Mouse (Mus musculus) E14TG2a.4 (cell line): ENCODE measurements around the gene Atp8a1.

Experiments used
- CTCF ChIP-seq: conservative IDR thresholded peaks from 2 replicates; pipeline ENCODE4 v1.5.1; 2014; ENCODE audit warnings: low read length
- NANOG ChIP-seq: IDR thresholded peaks from 2 replicates; pipeline ENCODE4 v1.6.1; 2014; ENCODE audit warnings: borderline replicate concordance, low read length, mixed read lengths

DNA sequence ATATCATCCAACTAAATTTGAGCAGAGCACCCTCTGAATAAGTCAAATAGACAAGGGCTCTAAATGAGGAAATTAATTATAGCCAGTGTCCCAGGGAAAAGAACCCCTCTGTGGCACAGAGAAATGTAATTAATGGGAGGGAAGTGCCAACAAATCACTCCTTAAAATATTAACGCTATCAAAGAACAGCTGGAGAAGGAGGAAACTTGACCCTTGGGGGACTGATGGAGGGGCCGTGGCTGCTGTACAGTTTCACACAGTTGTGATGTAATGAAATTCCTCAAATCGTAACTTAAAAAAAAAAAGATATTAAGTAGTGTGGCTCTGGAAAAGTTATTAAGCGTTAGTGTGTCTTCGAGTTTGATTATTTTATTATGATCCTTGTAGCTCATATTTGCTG lies 241.3 kb downstream of the Atp8a1 start:
- no peak for TF ChIP-seq CTCF
- no peak for TF ChIP-seq NANOG
